Mouse (Mus musculus): Measurements from ENCODE around the gene Gm49358. TPM values are rescaled to one million over a fixed set of nuclear protein-coding genes. Genes with fewer than 3 reads are reported as not detected.
A peak's percentile ranks its signal among the peaks of the same experiment; 100 is the strongest.

The Gm49358 gene
- polyA plus RNA-seq, 1 experiment from 2014 or later = not detected

GRCm38 (mm10) chr10:86862496-86862895, 98.7 kb downstream of the Gm49358 start:
- Histone ChIP-seq H3K4me1 (ENCODE audit: control insufficient read depth, low read depth, low read length) (no peaks in the 10 kb centered on the region), H3K27me3 (ENCODE audit: control insufficient read depth, insufficient read depth, low read depth, low read length) (peaks cover 4% of the 10 kb centered on the region), H3K36me3 (ENCODE audit: control insufficient read depth, insufficient read depth) (no peaks in the 10 kb centered on the region), H3K27ac (ENCODE audit: low read length) (no peak overlapping the region), H3K4me3 (ENCODE audit: low read depth, low read length) (no peak overlapping the region), H3K9me3 (replicated peaks; ENCODE audit: control insufficient read depth, low read length) (no peaks in the 10 kb centered on the region; the same call in 1 of the 2 replicates), H3K9ac (ENCODE audit: low read depth, low read length) (no peak overlapping the region), H3K4me2 (ENCODE audit: low read depth, low read length) (no peak overlapping the region)
- ATAC-seq (ENCODE audit: low read depth) = no peak
- 60% methylated on average over 6 of the region's 6 CpGs for WGBS (ENCODE audit: insufficient replicate concordance)

- no peaks in the 10 kb centered on the region; the same call in 1 of the 2 replicates for H3K9me3 ChIP-seq (replicated peaks; ENCODE audit: control insufficient read depth, low read length)
- H3K27ac ChIP-seq (ENCODE audit: low read length) = no peak overlapping the region
- no peak overlapping the region for H3K4me2 ChIP-seq (ENCODE audit: low read depth, low read length)
- no peak for ATAC-seq (ENCODE audit: low read depth)
- 77% methylated on average over 6 of the region's 6 CpGs for WGBS (ENCODE audit: insufficient replicate concordance)
- H3K4me1 ChIP-seq (ENCODE audit: control insufficient read depth, low read depth, low read length) = no peaks in the 10 kb centered on the region
- no peak overlapping the region for H3K4me3 ChIP-seq (ENCODE audit: low read depth, low read length)
- no peak overlapping the region for H3K9ac ChIP-seq (ENCODE audit: low read depth, low read length)
- no peaks in the 10 kb centered on the region for H3K36me3 ChIP-seq (ENCODE audit: control insufficient read depth, insufficient read depth)
- H3K27me3 ChIP-seq (ENCODE audit: control insufficient read depth, insufficient read depth, low read depth, low read length) = peaks cover 4% of the 10 kb centered on the region; the same call in 1 of the 2 replicates
Observed at GRCm38 (mm10) chr10:86863429-86863828, 99.7 kb downstream of the Gm49358 start.

DNA sequence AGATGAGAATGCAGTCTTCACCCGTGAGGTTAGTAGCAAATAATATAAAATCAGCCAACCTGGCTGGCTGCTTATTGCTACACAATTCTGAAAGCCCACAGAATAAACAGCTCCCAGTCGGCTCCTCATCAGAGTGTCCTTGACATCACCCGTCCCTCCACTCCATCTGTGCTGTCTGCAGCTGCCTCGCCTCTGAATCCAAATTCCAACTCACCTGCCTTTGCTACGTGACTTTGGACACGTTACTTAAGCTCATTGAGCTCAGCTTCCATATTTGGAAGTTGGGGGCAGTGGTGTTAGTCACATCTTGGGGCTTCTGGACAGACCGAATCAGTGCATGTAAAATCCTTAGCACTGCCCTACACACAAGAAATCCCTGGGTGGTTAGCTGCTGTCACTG, 108.3 kb downstream of the Gm49358 start:
- ATAC-seq (ENCODE audit: low read depth) = peak; percentile 53; the same call in 1 of the 2 replicates

DNA sequence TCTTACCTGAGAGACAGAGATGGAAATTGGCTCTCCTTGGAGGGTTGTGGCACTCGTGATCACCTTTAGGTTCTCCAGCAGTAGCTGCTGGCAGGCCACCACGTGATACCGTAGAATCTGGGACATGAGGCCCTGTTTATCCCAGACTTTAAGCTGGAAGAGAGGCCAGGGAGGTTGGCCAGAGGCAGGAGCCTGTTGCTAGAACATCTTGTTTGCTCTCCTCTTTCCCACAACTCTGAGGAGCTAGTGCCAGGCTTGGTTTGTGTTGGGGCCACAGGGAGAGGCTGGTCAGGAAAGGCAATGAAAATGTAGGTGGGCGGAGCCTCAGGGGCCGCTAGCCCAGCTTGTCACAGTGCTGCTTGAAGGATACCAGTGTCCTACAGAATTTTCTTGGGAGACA, 108.8 kb downstream of the Gm49358 start:
- WGBS (ENCODE audit: insufficient replicate concordance) = 60% methylated on average over 5 of the region's 5 CpGs
- Histone ChIP-seq H3K4me2 (ENCODE audit: low read depth, low read length) (no peak overlapping the region), H3K4me1 (ENCODE audit: control insufficient read depth, low read depth, low read length) (no peaks in the 10 kb centered on the region), H3K27ac (ENCODE audit: low read length) (no peak overlapping the region), H3K9me3 (replicated peaks; ENCODE audit: control insufficient read depth, low read length) (no peaks in the 10 kb centered on the region), H3K36me3 (ENCODE audit: control insufficient read depth, insufficient read depth) (no peaks in the 10 kb centered on the region), H3K9ac (ENCODE audit: low read depth, low read length) (no peak overlapping the region), H3K4me3 (ENCODE audit: low read depth, low read length) (no peak overlapping the region), H3K27me3 (ENCODE audit: control insufficient read depth, insufficient read depth, low read depth, low read length) (no peaks in the 10 kb centered on the region)
- no peak for ATAC-seq (ENCODE audit: low read depth)

More for the DNA sequence above, 108.3 kb downstream of the Gm49358 start:
- Histone ChIP-seq H3K4me2 (ENCODE audit: low read depth, low read length) (no peak overlapping the region), H3K9me3 (replicated peaks; ENCODE audit: control insufficient read depth, low read length) (no peaks in the 10 kb centered on the region), H3K36me3 (ENCODE audit: control insufficient read depth, insufficient read depth) (no peaks in the 10 kb centered on the region), H3K9ac (ENCODE audit: low read depth, low read length) (no peak overlapping the region), H3K4me3 (ENCODE audit: low read depth, low read length) (no peak overlapping the region), H3K27ac (ENCODE audit: low read length) (no peak overlapping the region), H3K27me3 (ENCODE audit: control insufficient read depth, insufficient read depth, low read depth, low read length) (no peaks in the 10 kb centered on the region), H3K4me1 (ENCODE audit: control insufficient read depth, low read depth, low read length) (no peaks in the 10 kb centered on the region)
- 59% methylated on average over 7 of the region's 7 CpGs for WGBS (ENCODE audit: insufficient replicate concordance)

- Histone ChIP-seq H3K4me1 (ENCODE audit: control insufficient read depth, low read depth, low read length) (no peaks in the 10 kb centered on the region), H3K27me3 (ENCODE audit: control insufficient read depth, insufficient read depth, low read depth, low read length) (no peaks in the 10 kb centered on the region), H3K36me3 (ENCODE audit: control insufficient read depth, insufficient read depth) (no peaks in the 10 kb centered on the region), H3K4me3 (ENCODE audit: low read depth, low read length) (no peak overlapping the region), H3K9ac (ENCODE audit: low read depth, low read length) (no peak overlapping the region), H3K27ac (ENCODE audit: low read length) (no peak overlapping the region), H3K9me3 (replicated peaks; ENCODE audit: control insufficient read depth, low read length) (no peaks in the 10 kb centered on the region), H3K4me2 (ENCODE audit: low read depth, low read length) (no peak overlapping the region)
- ATAC-seq (ENCODE audit: low read depth) = no peak
- 59% methylated on average over 7 of the region's 7 CpGs for WGBS (ENCODE audit: insufficient replicate concordance)
Observed at GRCm38 (mm10) chr10:86878721-86879120, 114.9 kb downstream of the Gm49358 start.

- Histone ChIP-seq H3K4me1 (ENCODE audit: control insufficient read depth, low read depth, low read length) (no peaks in the 10 kb centered on the region), H3K9ac (ENCODE audit: low read depth, low read length) (no peak overlapping the region), H3K4me3 (ENCODE audit: low read depth, low read length) (no peak overlapping the region), H3K27me3 (ENCODE audit: control insufficient read depth, insufficient read depth, low read depth, low read length) (no peaks in the 10 kb centered on the region), H3K27ac (ENCODE audit: low read length) (no peak overlapping the region), H3K36me3 (ENCODE audit: control insufficient read depth, insufficient read depth) (no peaks in the 10 kb centered on the region), H3K4me2 (ENCODE audit: low read depth, low read length) (no peak overlapping the region), H3K9me3 (replicated peaks; ENCODE audit: control insufficient read depth, low read length) (no peaks in the 10 kb centered on the region)
- ATAC-seq (ENCODE audit: low read depth) = no peak
- 44% methylated on average over 5 of the region's 5 CpGs for WGBS (ENCODE audit: insufficient replicate concordance)
Observed at GRCm38 (mm10) chr10:86880071-86880806, 116.5 kb downstream of the Gm49358 start.

GRCm38 (mm10) chr10:86881448-86881847, 117.7 kb downstream of the Gm49358 start:
- H3K9ac ChIP-seq (ENCODE audit: low read depth, low read length) = no peak overlapping the region
- no peak overlapping the region for H3K4me3 ChIP-seq (ENCODE audit: low read depth, low read length)
- H3K9me3 ChIP-seq (replicated peaks; ENCODE audit: control insufficient read depth, low read length) = no peaks in the 10 kb centered on the region
- no peak overlapping the region for H3K4me2 ChIP-seq (ENCODE audit: low read depth, low read length)
- H3K27me3 ChIP-seq (ENCODE audit: control insufficient read depth, insufficient read depth, low read depth, low read length) = no peaks in the 10 kb centered on the region
- ATAC-seq (ENCODE audit: low read depth) = 0 out of 2 replicates have a peak, but pooled peaks have one; percentile 53
- H3K4me1 ChIP-seq (ENCODE audit: control insufficient read depth, low read depth, low read length) = no peaks in the 10 kb centered on the region
- H3K27ac ChIP-seq (ENCODE audit: low read length) = no peak overlapping the region
- no peaks in the 10 kb centered on the region for H3K36me3 ChIP-seq (ENCODE audit: control insufficient read depth, insufficient read depth)

Other genes starting within 250 kb of the Gm49358 start
- gene Hsp90b1, start 58.5 kb upstream of the Gm49358 start, polyA plus RNA-seq (2015; fragmentation: Nextera tagmentation; extraction: Ambion mirVana) = 301 and 321 TPM in 2 replicates
- 0.32 and 0.42 TPM in 2 replicates for gene Ttc41, start 58.2 kb upstream of the Gm49358 start, polyA plus RNA-seq (2015; fragmentation: Nextera tagmentation; extraction: Ambion mirVana)
- 0.21 and 0.25 TPM in 2 replicates for gene Nt5dc3, start 15.0 kb downstream of the Gm49358 start, polyA plus RNA-seq (2015; fragmentation: Nextera tagmentation; extraction: Ambion mirVana)
- 24.2 and 25.4 TPM in 2 replicates for gene Stab2, start 244.1 kb downstream of the Gm49358 start, polyA plus RNA-seq (2015; fragmentation: Nextera tagmentation; extraction: Ambion mirVana)

All from liver, embryonic 16.5 days (tissue).